Mouse (Mus musculus) cerebellum, adult 18-20 months (tissue): ENCODE results near the gene Ncor2.

Source experiments
- DNase-seq, 2 experiments: peaks; one replicate each; pipeline ENCODE4 v3.0.0; 2021

The Ncor2 gene

DNA sequence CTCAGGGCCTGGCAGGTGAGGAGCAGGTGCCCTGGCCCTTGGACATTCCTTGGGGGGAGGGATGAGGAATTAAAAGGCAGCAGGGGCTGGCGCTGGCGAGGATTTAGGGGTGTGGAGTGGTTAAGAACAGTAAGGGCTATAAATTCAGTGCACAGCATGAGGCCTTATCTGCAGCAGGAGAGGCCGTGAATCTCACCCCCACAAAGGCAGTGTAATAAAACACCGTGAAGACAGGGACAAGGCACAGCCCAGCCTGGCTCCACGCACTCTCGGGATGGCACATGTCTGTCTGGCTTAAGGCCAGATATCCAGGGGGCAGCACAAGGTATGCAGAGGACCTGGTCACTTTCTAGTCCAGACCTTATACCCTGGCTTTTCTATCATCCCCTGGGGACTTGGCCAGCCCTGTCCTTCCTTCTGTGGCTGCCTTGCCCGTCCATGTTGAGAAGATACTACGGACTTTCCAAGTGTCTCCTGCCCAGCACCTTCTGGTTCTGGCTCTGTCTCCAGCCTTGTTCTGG is 93.9 kb downstream of the Ncor2 start:
- DNase-seq, result no peak

DNA sequence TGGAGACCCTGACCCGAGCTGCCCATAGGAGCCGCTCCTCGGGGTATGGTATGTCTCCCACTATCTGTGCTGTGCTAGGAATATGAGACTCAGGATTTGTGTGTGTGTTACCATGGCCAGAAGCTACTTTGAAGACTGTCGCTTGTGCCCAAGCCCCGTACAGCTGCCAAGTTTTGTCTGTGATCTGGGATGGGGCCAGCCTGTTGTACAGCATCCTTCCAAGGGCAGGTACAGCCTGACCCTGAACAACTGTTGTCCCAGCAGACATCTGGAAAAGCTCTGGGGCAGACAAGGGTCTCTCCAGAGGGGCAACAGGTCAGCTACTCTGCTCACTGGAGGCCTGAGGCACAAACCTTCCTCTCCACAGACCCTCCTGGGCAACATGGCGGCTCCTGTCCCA is 95.3 kb downstream of the Ncor2 start:
- DNase-seq, result no peak

DNA sequence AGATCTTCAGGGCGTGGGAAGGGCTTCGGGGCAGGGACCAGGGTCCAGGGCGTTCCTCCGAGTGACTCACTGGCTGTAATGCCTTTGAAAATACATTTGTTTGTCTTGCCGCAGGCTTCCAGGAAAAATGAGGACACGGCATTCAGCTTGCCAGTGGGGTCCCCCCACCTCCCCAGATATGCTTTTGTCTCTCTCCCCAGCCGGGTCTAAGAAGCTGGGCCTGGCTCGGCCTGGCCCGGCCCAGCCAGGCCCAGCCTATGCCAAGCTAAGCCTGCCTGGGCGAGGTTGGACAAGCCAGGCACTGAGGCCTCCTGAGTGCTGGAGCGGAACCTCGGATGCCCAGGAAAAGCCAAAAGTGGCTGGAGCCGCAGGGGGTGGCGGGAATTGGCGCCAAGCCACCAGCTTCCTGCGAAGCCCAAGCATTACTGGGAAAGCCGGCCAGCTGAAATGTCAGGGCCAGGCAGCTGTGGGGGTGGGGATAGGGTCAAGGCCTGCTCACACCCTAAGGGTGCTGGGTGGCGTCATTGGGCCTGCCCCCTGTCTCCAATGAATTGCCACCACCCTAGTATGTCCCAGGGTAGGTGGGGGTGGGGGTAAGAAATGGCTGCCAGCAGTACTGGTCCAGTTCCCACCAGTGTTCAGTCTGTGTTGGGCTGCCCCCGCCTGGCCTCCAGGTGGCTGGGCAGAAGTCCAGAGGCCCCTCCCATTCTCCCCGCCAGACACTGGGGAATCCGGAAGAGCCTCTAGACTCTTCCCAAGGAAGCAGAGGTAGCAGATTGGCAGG is 97.5 kb downstream of the Ncor2 start:
- peak; percentile 76 to 82 for DNase-seq

DNA sequence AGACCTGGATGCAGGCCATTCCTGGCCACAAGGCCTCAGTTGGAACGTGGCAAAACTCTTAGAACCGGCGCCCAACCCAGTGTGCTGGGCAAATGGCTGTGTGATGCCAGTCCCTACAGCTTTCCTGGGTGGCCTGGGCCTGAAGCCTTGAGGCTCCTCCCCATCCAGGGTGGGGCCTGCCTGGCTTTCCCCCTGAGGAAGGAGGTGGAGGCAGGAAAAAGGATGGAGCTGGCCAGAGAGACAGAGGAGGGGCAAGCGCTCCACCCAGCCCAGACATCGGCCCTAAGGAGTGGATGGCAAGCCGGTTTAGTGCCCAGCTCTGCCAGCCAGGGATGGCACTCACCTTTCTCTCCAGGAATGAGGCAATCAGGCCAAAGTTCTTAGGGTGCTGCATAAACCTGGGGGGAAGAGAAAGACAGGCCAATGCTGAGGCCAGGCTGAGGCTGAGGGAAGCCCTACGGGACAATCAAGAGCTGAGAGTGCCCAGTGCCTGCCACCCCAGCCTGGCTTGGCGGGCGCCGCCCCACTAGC is 98.2 kb downstream of the Ncor2 start:
- DNase-seq, result no peak

DNA sequence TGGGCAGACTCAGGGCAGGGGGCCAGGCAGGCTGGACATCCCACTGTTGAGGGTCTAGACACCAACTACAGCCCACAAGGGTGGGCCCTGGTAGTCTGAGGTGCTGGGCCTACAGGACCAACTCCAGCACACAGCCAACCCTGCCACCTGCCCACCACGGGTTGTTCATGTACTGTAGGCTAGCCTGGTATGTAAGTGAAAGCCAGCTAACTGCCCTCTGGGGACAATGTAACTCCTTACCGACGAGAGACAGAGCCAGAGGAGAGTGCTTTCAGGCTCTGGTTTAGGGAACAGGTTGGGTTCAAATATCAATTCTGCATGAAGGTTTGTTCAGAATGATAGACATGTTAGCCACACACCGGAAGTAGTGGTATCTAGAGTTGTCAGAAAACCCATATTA is 98.7 kb downstream of the Ncor2 start:
- no peak for DNase-seq

DNA sequence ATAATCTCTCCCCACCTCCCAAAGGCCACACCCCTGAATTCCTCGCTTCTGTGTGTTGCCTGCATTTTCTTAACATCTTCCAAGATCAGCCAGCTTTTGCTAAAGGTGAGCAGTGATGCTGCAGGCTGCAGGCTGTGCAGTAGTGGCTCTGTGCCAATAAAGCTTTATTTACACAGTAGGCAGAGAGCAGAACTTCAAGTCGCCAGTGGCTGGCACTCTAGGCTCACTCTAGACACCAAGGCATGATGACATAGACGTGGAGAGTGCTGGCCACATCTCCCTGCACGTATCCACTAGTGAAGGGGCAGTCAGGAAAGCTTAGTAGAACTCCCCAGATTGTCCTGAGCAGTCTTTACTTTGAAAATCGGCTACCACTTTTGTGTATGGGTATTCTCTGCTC is 100.8 kb downstream of the Ncor2 start:
- DNase-seq, result no peak

DNA sequence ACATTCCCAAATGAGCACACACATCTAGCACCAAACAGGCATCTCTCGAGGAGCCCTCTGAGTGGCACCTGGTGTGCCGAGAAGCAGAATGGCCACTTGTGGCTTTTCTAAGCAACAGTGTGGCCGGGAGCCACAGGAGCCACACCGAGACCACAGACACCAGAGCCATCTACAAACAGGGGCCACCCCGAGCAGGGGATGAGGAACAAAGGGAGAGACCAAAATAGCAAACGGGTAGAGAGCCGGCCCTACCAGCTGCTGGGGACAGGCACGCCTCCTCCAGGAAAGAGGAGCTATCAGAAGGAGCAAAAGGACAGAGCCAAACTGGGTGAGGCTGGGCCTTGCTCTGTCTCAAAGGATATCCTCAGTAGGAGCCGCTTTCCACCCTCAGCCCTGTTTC is 102.8 kb downstream of the Ncor2 start:
- no peak for DNase-seq

DNA sequence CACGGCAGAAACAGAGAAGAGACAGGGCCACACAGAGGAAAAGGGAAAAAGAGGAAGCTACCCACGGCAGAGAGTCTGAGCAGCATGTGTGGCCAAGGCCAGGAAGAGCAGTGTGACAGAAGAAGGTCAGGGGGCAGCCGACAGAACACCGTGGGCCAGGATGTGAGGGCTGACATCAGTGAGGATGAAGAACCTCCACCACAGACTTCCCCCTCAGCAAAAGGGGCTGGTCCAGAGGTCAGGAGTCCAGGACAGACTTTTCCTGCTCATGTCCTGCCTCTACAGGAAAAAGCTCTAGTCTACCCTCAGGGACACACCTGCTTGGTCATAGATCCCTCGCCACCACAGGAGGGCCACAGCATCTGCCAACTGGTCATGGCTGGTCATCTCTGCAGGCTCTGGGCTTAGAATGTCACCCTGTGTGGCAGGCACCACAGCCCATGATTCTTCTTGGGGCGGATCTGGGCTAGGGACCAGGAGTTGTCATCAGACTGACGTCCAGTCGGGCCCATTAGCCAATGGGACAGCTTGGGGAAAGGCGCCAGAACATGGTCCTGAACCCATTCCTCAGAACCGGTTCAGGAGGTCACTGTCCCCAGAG is 104.3 kb downstream of the Ncor2 start:
- DNase-seq, result no peak

DNA sequence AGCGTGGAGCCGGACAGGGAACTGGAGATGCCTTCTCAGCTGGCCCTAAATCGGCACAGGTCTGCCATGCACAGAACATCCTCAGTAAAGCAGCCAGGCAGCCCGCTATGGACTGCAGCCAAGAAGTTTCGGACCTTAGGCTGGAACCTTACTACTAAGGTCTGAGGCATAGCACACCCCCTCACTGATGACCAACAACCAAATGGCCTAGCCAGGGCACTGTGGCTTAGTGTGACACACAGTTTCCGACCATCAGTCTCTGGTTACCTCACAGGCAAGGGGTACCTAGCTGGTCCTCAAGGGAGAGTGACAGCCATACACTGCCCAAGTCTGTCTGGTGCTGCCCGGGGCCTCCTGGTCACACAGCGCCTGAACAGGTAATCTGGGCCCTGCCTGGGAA is 105.1 kb downstream of the Ncor2 start:
- DNase-seq, result no peak

DNA sequence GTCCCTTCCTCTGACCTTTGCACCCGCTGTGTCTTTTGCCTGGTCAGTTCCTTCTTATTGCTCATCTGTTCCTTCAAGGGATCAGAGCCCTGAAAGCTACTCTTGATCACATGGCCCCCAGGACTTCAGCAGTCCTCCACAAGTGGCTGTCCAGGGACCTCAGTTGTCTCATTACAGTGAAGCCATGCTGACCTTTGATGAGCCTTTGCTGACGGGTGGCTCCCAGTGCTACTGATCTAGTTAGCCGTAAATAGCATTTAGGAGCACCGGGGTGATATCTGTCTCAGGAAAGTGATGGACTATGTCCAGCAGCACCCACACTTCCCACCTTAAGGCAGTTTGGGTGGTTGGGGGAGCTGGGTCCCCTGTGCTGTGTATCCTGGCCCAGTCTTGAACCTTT is 105.7 kb downstream of the Ncor2 start:
- no peak for DNase-seq

DNA sequence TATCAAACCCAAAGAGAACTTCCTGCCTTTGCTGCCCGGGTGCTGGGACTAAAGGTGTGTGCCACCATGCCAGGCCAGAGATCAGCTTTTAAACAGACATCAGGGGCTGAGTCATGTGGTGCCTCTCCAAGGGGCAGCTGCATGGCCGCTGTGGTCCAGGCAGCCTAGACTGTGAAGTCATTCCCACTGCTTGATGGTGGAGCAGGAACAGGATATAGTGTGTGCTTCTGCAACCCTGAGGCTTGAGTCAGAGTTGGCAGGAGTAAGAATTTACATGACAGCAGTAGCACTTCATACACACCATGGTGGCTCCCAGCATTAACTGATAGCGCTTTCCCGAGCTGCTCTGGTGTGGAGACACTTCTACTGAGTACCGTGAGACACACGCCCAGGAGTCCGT is 106.6 kb downstream of the Ncor2 start:
- no peak for DNase-seq

DNA sequence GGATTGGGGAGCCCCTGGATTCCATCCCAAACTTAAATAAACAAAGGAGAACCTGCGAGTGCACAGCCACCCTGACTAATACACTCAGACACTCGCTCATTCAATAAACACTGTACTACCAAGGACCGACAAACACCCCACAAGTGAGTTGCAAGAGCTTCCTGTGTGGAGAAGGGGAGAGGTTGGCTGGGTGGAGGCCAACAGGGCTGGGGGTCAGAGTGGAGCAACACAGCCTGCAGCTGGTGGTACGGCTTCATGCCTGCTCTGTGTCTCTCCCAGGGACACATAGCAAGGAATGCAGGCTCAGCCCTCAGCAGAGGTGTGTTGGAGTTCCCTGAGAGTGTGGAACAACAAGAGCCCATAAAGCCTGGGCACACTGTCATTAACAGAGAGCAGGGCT is 107.1 kb downstream of the Ncor2 start:
- DNase-seq, result no peak

DNA sequence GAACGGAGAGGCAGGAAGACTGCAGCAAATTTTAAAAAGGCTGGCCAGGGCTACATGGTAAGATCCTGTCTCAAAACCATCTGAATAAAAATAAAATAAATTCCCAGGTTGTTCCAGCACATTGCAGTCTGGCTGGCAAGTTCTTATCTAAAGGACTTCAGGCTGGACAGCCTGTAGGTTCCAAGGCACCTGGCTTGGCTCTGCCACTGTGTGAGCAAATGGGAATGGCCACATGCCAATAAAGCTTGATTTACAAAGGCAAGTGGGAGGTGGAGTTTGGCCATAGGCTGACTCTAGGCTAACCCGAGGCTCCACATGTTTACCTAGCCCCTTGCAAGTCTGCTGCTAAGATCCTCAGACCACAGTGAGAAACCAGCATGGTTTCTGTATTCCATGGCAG is 108.6 kb downstream of the Ncor2 start:
- DNase-seq, result peak; percentile 50 to 71

DNA sequence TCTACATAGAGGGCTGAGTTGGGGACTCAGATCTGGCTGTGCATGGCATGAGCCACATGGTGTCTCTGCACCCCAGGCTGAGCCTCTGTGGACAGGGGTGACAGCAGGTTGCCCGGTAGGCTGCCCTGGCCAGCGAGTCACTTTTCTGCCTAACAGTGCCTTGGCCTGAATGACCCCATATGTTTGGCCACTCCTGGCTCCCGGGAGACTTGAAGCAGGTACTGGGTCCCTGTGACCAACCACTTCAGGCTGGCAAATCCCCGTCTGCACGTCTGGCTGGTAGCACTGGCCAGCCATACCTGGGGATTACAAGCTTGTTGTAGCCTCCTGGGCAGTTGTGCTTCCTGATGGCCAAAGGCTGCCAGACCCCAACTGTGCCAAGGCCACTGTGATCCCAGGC is 109.1 kb downstream of the Ncor2 start:
- no peak for DNase-seq

DNA sequence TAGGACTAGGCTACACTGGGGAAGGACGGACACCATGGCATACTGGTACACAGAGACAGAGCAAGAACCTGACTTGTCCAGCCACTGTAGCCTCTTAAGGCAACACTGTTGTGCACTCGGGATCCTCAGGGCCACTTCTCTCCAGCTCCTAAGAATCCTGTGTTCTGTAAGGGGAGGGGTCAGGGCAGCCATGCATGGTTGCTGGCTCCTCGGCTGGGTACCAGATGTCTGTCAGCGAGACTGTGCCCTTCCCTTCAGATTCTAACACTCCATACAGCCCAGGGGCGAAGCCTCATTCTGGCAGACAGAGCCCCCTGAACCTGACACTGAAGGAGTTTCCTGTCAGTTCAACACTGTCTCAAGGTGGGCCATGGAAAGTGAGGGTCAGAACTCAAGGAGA is 109.6 kb downstream of the Ncor2 start:
- no peak for DNase-seq

DNA sequence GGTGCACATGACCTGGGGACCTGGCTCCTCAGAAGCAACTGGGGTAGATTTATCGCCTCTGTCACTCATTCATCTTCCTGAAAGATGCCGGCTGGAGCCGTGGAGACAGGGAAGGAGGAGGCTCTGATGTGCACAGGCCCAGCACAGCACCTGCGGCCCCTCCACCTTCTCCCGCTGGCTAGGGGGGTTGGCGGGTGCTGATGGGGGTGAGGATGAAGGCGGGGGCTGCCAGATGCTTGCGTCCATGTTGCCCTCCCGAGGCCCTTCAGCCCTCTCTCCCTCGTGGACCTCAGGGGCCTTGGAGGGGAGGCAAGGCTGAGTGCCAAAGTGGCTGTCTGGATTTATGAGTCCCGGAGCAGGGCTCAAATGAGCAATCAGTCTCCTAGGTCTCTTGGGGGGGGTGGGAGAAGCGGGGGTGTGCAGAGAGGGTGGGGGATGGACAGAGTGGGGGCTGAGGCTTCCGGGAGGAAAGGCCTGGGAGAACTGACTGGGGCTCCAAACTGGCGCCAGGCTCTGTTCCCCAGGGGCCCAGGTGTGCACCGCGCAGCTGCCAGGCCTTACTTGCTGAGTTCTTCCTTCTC is 110.6 kb downstream of the Ncor2 start:
- DNase-seq, result no peak

DNA sequence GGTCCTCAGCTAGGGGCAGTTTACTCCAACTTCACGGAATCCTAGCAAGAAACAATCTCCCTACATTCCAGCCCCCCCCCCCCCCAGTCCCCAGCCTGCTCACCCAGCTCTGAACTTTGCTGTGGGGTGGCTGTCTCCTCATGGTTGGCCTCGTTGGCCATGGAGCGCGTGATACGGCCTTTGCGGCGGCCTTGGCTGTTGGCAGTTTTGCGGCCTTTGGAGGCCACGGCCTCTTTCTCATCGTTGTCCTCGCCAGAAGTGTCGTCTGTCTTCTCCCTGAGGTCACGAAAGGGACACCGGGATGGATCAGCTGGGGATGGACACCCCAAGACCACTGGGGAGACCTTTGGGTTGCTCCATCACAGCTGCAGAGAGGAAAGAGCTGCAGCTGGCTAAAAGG is 111.3 kb downstream of the Ncor2 start:
- no peak for DNase-seq

DNA sequence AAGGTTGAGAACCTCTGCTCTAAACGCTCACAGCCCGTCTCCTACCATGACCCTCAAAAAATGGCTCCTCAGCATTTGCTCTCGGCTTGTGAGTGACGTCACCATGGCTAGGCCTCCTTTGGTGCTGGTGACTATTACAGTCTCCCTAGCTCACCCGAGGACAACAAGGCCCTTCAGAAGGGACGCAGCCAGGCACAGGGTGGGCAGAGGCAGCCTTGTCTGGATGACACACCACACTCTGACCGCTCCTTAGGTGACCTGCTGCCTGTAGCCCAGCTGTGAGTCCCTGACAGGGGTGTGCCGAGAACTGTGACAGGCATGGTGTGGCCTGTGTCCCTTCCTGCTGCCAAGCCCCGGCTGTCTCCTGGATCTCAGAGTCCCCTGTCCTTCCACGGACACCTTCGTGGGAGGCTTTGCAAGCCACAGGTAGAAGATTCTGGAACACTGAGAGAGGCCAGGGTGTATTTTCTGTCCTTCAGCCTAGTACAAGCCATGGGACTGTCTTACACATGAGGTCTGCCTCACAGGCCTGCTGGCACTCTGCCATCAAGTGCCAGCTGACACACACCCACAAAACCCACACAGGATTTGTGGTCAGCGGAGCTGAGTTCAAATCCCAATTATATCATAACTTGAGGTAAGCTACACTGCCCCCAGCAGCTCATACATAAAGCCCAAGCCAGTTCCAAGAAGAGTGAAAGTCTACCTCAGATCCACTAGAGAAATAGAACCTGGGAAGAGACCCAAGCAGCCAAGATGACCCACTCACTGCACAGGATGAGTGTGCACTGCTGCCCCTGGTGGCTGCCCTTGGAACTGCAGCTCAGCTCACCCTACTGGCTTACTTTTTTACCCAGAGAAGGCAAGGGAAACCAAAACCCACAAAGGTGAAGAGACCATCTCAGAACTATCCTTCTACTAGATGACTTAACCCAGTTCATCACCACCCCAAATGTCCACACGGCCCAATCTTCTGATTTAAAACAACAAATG is 112.2 kb downstream of the Ncor2 start:
- DNase-seq, result peak; percentile 74 to 85

DNA sequence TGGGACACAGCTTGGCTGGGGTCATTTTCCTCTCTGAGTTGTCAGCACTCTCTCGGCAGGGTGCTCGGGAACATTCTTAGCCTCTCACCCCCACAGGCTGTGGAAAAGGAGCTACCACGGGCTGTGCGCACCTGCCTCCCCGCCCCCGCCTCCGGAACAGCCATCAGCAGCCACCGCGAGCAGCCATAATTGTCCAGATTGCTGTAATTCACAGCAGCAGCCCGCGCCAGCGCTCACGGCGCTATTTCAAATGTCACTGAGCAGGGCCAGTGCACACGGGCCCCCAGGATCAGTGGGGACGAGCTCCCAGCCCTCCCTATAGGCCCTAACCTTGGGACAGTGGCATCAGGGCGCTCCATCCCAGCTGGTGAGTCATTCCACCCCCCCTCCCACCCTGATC is 116.0 kb downstream of the Ncor2 start:
- DNase-seq, result peak; percentile 46 to 48

DNA sequence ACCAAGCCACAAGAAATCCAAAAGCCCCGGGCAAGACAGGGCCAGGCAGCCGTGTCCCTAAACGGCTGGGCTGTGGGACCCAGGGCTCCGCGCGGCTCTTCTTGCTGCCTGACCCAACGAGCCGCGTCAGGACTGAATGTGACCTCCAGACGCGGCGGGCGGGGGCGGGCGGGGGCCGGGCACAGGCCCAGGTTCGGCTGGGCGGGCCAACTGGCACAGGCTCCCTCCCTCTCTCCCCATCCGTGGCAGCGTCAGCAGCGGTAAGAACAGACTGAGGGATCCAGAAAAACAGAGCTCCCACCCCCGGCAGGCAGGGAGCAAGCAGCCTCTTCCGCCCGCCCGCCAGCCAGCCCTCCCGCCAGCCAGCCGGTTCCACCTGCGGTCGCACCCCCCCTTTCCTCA is 120.8 kb downstream of the Ncor2 start:
- DNase-seq, result peak; percentile 79

DNA sequence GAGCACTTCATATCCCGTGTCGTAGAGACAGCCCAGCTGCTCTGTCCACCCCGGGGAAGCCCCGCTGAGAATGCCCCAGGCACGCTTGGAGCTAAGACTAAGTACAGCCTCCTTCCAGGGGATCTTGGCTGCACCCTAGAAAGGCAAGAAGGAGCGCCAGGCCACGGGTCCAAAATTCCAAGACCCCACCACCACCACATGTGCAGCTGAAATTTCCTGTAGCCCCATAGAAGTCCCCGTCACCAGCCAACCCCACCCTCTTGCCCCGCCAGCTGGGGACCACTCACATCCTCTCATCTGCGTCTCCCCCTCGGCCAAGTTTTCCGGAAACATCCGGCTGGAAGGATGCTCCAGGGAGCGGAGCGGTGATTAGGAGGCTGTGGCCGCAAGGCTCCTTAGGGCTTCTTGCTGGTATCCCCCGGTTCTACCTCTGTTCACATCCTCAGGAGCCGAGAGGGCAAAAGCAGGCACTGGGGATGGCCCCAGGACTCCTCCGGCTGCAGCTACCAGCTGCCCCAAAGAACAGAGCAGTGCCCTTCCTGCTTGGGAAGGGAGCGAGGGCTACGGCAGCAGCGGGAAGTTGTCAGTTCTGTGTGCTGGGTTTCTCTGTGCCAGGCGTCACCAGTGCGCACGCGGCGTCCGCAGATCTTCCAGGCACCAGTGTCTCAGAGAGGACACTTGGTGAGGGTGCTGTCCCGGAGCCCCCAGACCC is 121.3 kb downstream of the Ncor2 start:
- peak in 1 of 2 experiments; percentile 35 for DNase-seq
